Comparison of ENCODE assay signal across 18 mouse cellular contexts in the genomic region with DNA sequence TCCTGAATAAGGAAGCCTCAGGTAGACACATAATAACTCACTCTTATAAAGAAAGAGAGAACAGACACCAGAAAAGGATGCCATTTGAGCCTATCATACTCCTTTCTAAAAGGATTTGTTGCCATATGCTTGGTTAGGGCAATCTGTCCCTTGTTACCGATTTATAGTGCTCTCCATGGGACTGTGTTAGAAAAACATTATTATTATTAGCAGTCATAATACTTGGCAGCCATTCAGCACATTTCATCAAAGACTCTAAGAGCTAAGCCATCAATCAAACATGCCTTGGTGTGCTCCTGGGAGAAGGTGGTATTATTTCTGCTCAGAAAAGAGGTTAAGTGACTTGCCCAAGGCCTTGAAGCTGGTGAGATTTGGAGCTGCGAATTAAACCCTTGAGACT.
"Had no signal": no experiment of that assay in that cellular context is flagged by ENCODE, and none has a peak within 500 bp of the region (broad histone marks: within the 10 kb centered on the region; RNA-seq: fewer than 3 reads in every experiment).

No protein-coding gene starts in this region.

- DNase-seq: kidney, adult 18-20 months; kidney, adult 9 months; kidney, postnatal 14 days; kidney, postnatal 4 days; layer of hippocampus, adult 9-11 months; layer of hippocampus, postnatal 36 days; liver, embryonic 13.5 days; lung, adult 2 months; lung, postnatal 14 days; lung, postnatal 4 days; right cerebral cortex, adult 18-20 months; right cerebral cortex, postnatal 25 days; spleen, adult 18-20 months; thymus, postnatal 25 days had no signal

- H3K27ac ChIP-seq: left cerebral cortex, adult 2 months; liver, embryonic 13.5 days; midbrain, embryonic 15.5 days; stomach, embryonic 15.5 days had no signal

- H3K27me3 ChIP-seq: liver, embryonic 13.5 days; midbrain, embryonic 15.5 days; stomach, embryonic 15.5 days had no signal

- H3K4me1 ChIP-seq: liver, embryonic 13.5 days; midbrain, embryonic 15.5 days; stomach, embryonic 15.5 days had no signal

- H3K4me3 ChIP-seq: left cerebral cortex, adult 2 months; liver, embryonic 13.5 days; midbrain, embryonic 15.5 days; myocyte; stomach, embryonic 15.5 days had no signal

- H3K4me2 ChIP-seq: liver, embryonic 13.5 days; midbrain, embryonic 15.5 days; stomach, embryonic 15.5 days had no signal

- ATAC-seq: midbrain, embryonic 15.5 days had no signal

- H3K36me3 ChIP-seq: liver, embryonic 13.5 days; midbrain, embryonic 15.5 days; stomach, embryonic 15.5 days had no signal

- H3K9me3 ChIP-seq: liver, embryonic 13.5 days; midbrain, embryonic 15.5 days; stomach, embryonic 15.5 days had no signal

- H3K9ac ChIP-seq: liver, embryonic 13.5 days; midbrain, embryonic 15.5 days; stomach, embryonic 15.5 days had no signal
